In genomic region chr16:36770191-36770771, GRCm38 (mm10) we compare ENCODE assay signal across 11 mouse cellular contexts. TPM values are rescaled to one million over a fixed set of nuclear protein-coding genes. Genes with fewer than 3 reads are reported as not detected.
DNase-seq lines count a peak whose midpoint lies in the region; ATAC-seq lines count a peak whose summit lies in the region.
"Had no signal": no experiment of that assay in that cellular context is flagged by ENCODE, and none has a peak within 500 bp of the region (broad histone marks: within the 10 kb centered on the region; RNA-seq: fewer than 3 reads in every experiment).

No protein-coding gene starts in this region.

- peak; percentile 40 for DNase-seq in spleen, adult 12 weeks (ENCODE audit: low spot score)
- no peak for DNase-seq in spleen, postnatal 36 days (ENCODE audit: low spot score in 2 of 2)
- DNase-seq in retina, embryonic 14.5 days (ENCODE audit: low spot score), result peak; percentile 20
- DNase-seq in right cerebral cortex, adult 18-20 months, result no peak
- no peak for DNase-seq in hindbrain, embryonic 14.5 days (ENCODE audit: low spot score)
- DNase-seq: gastrocnemius, postnatal 36 days had no signal

- no peak overlapping the region for H3K27ac ChIP-seq in intestine, embryonic 16.5 days (ENCODE audit: low read length)
- no peak overlapping the region for H3K27ac ChIP-seq in intestine, embryonic 15.5 days
- H3K27ac ChIP-seq in hindbrain, embryonic 14.5 days, result no peak overlapping the region
- H3K27ac ChIP-seq: embryonic facial prominence, embryonic 12.5 days; macrophage had no signal

- H3K27me3 ChIP-seq in intestine, embryonic 16.5 days (replicated peaks; ENCODE audit: control insufficient read depth, insufficient read depth, low read length), result no peaks in the 10 kb centered on the region
- H3K27me3 ChIP-seq in intestine, embryonic 15.5 days (replicated peaks), result no peaks in the 10 kb centered on the region
- H3K27me3 ChIP-seq in hindbrain, embryonic 14.5 days (ENCODE audit: control insufficient read depth, insufficient read depth, low read length), result no peaks in the 10 kb centered on the region
- H3K27me3 ChIP-seq: embryonic facial prominence, embryonic 12.5 days had no signal

- H3K4me2 ChIP-seq in intestine, embryonic 16.5 days (ENCODE audit: low read depth, low read length), result no peak overlapping the region
- no peak overlapping the region for H3K4me2 ChIP-seq in intestine, embryonic 15.5 days (replicated peaks)
- H3K4me2 ChIP-seq in hindbrain, embryonic 14.5 days (replicated peaks), result no peak overlapping the region
- H3K4me2 ChIP-seq: embryonic facial prominence, embryonic 12.5 days had no signal

- no peaks in the 10 kb centered on the region for H3K4me1 ChIP-seq in intestine, embryonic 16.5 days (ENCODE audit: control insufficient read depth, insufficient read depth, low read length)
- no peaks in the 10 kb centered on the region for H3K4me1 ChIP-seq in intestine, embryonic 15.5 days (replicated peaks)
- no peaks in the 10 kb centered on the region for H3K4me1 ChIP-seq in hindbrain, embryonic 14.5 days (replicated peaks; ENCODE audit: control insufficient read depth, insufficient read depth, low read length)
- H3K4me1 ChIP-seq: embryonic facial prominence, embryonic 12.5 days had no signal

- ATAC-seq in intestine, embryonic 16.5 days, result peak; percentile 33; the same call in 1 of the 2 replicates
- no peak for ATAC-seq in intestine, embryonic 15.5 days
- peak; percentile 73; the same call in 1 of the 2 replicates for ATAC-seq in erythroid progenitor cell, adult 5-6 weeks (replicated peaks; ENCODE audit: low FRiP score, poor library complexity, severe bottlenecking)
- no peak for ATAC-seq in hindbrain, embryonic 14.5 days (ENCODE audit: low FRiP score)

- H3K36me3 ChIP-seq in intestine, embryonic 16.5 days (ENCODE audit: control insufficient read depth, insufficient read depth, low read length), result no peaks in the 10 kb centered on the region
- no peaks in the 10 kb centered on the region for H3K36me3 ChIP-seq in intestine, embryonic 15.5 days
- H3K36me3 ChIP-seq in hindbrain, embryonic 14.5 days (replicated peaks; ENCODE audit: control insufficient read depth, insufficient read depth), result no peaks in the 10 kb centered on the region
- H3K36me3 ChIP-seq: embryonic facial prominence, embryonic 12.5 days had no signal

- H3K9ac ChIP-seq in intestine, embryonic 16.5 days (ENCODE audit: low read depth, low read length), result no peak overlapping the region
- no peak overlapping the region for H3K9ac ChIP-seq in intestine, embryonic 15.5 days
- H3K9ac ChIP-seq in hindbrain, embryonic 14.5 days, result no peak overlapping the region
- H3K9ac ChIP-seq: embryonic facial prominence, embryonic 12.5 days had no signal

- no peaks in the 10 kb centered on the region for H3K9me3 ChIP-seq in intestine, embryonic 16.5 days (ENCODE audit: control insufficient read depth, low read length)
- no peaks in the 10 kb centered on the region for H3K9me3 ChIP-seq in intestine, embryonic 15.5 days
- H3K9me3 ChIP-seq in hindbrain, embryonic 14.5 days (ENCODE audit: control insufficient read depth, low read length), result no peaks in the 10 kb centered on the region
- H3K9me3 ChIP-seq: embryonic facial prominence, embryonic 12.5 days had no signal

- 68% methylated on average over 8 of the region's 13 CpGs for WGBS in intestine, embryonic 16.5 days
- 81% methylated on average over 8 of the region's 13 CpGs for WGBS in intestine, embryonic 15.5 days
- whole genome bisulfite sequencing in hindbrain, embryonic 14.5 days, result 81% methylated on average over 8 of the region's 13 CpGs

- no peak overlapping the region for H3K4me3 ChIP-seq in intestine, embryonic 16.5 days (ENCODE audit: low read length)
- H3K4me3 ChIP-seq in intestine, embryonic 15.5 days (replicated peaks), result no peak overlapping the region
- H3K4me3 ChIP-seq in hindbrain, embryonic 14.5 days (replicated peaks; ENCODE audit: low read length), result no peak overlapping the region
- H3K4me3 ChIP-seq: embryonic facial prominence, embryonic 12.5 days had no signal

RNA-seq across cellular contexts. Expression of gene Slc15a2, which starts 14.5 kb away (rescaled TPM):
- 8.5 and 12.0 TPM in 2 replicates for polyA plus RNA-seq in intestine, embryonic 16.5 days (2015; fragmentation: Nextera tagmentation; extraction: Ambion mirVana)
- polyA plus RNA-seq in intestine, embryonic 15.5 days (2015; fragmentation: Nextera tagmentation; extraction: Ambion mirVana), result 4.9 and 6.6 TPM in 2 replicates
- 19.3 and 21.6 TPM in 2 replicates for total RNA-seq in erythroid progenitor cell, adult 5-6 weeks (2015; ENCODE audit: low replicate concordance)
- 19.1 and 41.9 TPM in 2 replicates for total RNA-seq in erythroid progenitor cell, adult 5-6 weeks (2017; ENCODE audit: low replicate concordance)
- polyA plus RNA-seq in hindbrain, embryonic 14.5 days (2014; fragmentation: Nextera tagmentation; extraction: Ambion mirVana), result 14.9 and 16.3 TPM in 2 replicates

RNA-seq across cellular contexts. Expression of gene Iqcb1, which starts 57.9 kb away (rescaled TPM):
- 19.1 and 20.6 TPM in 2 replicates for polyA plus RNA-seq in intestine, embryonic 16.5 days (2015; fragmentation: Nextera tagmentation; extraction: Ambion mirVana)
- polyA plus RNA-seq in intestine, embryonic 15.5 days (2015; fragmentation: Nextera tagmentation; extraction: Ambion mirVana), result 25.1 and 27.2 TPM in 2 replicates
- 17.3 TPM in 1 of 2 replicates, not detected in the other for total RNA-seq in erythroid progenitor cell, adult 5-6 weeks (2015; ENCODE audit: low replicate concordance)
- total RNA-seq in erythroid progenitor cell, adult 5-6 weeks (2017; ENCODE audit: low replicate concordance), result 4.5 and 34.8 TPM in 2 replicates
- 61.5 and 62.4 TPM in 2 replicates for polyA plus RNA-seq in hindbrain, embryonic 14.5 days (2014; fragmentation: Nextera tagmentation; extraction: Ambion mirVana)

Comparison
In these comparisons a context has a peak if more than half of its experiments do, and no peak if none do; other contexts are left out.
1. ATAC-seq: peak in intestine, embryonic 16.5 days (single experiment) and erythroid progenitor cell, adult 5-6 weeks (single experiment); none in intestine, embryonic 15.5 days (single experiment) and hindbrain, embryonic 14.5 days (single experiment).
2. DNase-seq: peak in spleen, adult 12 weeks (single experiment) and retina, embryonic 14.5 days (single experiment); none in spleen, postnatal 36 days (0 of 2), right cerebral cortex, adult 18-20 months (single experiment) and hindbrain, embryonic 14.5 days (single experiment).